Mouse (Mus musculus) skeletal muscle tissue, adult 2 months (tissue): Measurements from ENCODE around the gene Bicra.

Experiments
- DNase-seq: peaks from one replicate; pipeline ENCODE4 v3.0.0-alpha.2; 2012; ENCODE audit warnings: low read depth, low spot score

The Bicra gene

GRCm38 (mm10) chr7:15972247-15972646 lies 75.5 kb downstream of the Bicra start:
- no peak for DNase-seq

- no peak for DNase-seq
Measured at GRCm38 (mm10) chr7:15969674-15970073, 78.0 kb downstream of the Bicra start.

GRCm38 (mm10) chr7:15968322-15968721 lies 79.4 kb downstream of the Bicra start:
- DNase-seq = no peak

DNA sequence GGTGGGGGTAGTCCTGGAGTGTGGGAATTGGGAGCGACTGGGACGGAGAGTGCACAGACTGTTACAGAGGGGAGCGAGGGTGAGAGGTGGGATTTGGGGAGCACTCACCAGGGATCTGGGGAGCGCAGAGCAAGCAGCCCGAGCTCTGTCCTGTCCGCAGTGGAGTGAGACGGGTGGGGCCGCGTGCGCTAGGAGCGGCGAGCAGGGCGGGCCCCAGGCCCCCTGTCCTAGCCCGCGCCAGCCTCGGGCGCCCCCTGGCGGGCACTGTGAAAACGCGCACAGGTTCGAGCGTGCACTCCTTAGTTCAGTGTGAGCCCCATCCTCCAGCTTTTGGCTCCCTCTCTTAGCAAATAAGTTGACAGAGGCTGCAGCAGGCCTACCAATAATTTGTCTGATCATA lies 80.4 kb downstream of the Bicra start, which contains the start of gene Ehd2:
Gene Ehd2, minus strand, starts transcription at position 256 of the 400 bp plus-strand sequence.
- DNase-seq = peak; percentile 76

DNA sequence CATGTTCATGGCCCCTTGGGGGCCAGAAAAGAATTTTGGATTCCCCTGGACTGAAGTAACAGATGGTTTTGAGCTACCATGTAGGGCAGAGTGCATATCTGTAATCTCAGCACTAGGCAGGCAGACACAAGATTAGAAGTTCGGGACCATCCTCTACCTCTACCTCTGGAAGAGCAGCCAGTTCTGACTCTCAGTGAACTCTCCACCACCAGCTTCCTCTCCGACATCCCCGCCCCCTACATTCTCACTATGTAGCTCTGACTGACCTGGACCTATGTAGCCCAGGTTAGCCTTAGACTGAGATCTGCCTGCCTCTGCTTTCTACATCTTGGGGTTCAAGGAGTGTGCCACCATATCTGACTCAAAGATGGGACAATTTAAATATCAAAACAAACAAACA lies 81.2 kb downstream of the Bicra start:
- DNase-seq = no peak

DNA sequence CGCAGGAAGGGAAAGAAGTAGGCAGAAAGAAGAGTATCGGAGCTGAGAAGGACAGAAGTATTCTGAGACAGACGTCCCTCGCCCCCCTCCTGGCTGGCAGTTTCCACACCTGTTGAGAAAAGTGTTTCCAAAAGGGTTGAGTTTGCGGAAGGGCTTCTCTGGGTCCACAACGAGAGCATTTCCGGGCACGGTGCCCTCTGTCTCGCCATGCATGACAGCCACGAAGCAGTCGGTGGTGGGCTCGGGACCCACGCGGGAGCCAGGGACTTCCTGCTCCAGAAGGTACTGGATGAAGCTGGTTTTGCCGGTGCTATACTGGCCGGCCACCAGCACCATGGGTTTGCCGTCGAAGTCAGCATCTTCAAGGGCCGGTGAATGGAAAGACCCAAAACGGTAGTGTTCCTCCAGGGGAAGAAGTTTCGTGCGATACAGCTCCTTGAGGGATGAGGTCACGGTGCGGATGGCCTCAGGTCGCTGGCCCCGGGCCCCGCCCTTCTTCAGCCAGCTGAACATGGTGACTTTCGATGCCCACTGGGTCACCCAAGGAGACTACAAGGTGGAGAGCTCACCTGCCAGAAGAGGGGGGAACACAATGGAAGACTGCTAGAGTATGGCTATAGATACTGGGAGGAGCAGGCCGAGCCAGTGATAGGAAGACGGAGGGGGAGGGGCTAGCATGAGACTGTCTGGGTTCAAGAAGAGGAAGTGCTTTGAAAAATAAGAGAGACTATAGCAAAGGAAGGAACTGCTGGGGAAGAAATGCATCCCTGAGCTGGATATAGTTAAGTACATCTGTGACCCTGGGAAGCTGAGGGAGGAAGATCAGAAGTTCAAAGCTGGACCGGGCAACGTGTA lies 83.7 kb downstream of the Bicra start:
- no peak for DNase-seq

DNA sequence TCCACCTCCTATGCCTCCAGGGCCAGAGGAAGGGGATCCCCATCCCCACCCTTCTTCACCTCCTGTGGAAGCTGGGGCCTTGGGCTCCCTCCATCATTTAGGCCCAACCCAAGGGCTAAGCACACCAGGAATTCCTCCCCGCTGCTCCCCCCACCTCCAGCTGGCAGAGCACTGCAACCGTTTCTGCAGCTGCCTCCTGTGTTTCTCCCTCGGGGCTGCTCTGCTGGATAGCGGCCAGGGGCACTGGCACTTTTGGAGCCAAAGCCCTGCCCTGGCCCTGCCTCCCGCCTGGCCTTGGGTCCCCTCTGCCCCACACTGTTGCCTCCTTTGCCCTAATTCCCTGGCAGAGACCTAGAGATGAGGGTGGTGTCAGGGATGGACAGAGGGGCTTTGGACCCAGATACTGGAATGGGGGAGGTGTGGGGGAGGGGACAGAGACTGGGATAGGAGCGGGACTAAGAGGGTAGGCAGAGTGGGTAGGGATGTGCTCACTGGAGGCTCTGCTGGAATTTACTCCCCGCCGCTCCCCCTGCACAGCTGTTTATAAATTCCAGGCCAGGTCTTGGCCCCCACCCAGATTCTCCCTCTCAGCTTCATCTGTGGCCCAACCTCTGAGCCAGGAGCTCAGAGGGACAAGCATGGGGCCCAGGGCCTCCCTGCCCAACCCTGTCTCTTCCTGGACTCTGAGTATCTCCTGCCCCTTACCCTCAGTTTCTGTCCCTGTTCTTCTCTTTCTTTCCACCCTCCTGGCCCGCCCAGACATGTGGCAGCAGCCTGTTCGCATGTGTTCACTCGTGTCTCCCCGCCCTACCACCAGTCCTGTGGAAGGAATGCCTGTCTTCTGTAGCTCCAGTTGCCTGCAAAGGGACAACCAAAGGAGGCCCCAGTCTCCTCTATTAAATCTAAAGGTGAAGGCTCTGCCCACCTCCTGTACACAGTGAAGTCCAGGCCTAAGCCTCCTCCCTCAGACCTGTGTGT lies 85.1 kb downstream of the Bicra start:
- peak; percentile 91 for DNase-seq

- DNase-seq = no peak
Measured at GRCm38 (mm10) chr7:15961798-15962197, 85.9 kb downstream of the Bicra start.

GRCm38 (mm10) chr7:15961239-15961638 lies 86.5 kb downstream of the Bicra start:
- no peak for DNase-seq

DNA sequence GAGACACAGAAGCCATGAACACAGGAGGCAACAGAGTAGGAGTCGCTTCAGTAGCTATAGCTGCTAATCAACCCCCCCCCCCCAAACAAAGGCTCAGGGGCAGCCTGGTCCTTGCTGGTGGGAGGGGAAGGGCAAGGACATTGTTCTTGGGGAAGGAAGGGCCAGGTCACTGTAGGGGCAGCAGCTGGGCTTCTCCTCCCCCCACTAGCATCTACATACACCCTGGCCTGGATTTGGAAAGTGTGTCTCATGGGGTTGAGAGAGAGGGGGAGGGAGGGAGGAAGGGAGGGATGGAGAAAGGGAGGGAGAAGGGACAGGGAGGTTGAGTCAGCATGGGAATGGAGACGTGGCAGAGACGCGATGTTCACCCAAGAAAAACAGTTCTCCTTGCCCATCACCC lies 87.0 kb downstream of the Bicra start:
- DNase-seq = peak; percentile 58

- DNase-seq = no peak
Measured at GRCm38 (mm10) chr7:15956143-15956542, 91.6 kb downstream of the Bicra start.

DNA sequence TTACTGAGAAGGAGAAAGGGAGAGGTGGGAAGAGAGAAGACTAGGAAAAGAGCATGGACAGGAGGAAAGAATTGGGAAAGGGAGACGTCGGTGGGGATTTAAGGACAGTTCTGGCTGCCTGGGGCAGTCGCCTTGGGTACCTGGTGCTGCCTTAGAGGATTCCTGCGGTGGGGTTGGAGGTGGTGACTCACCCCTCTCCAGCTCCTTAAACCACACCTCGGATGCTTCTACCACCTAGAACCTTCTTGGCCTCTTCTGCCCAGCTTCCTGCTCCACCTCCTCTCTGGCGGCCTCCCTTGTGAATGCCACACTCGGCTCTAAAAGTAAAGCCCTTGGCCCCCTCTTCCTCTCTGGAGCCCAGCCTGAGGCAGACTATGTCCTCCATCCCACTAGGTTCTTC lies 92.2 kb downstream of the Bicra start:
- DNase-seq = no peak

GRCm38 (mm10) chr7:15954978-15955443 lies 92.7 kb downstream of the Bicra start:
- peak; percentile 63 for DNase-seq

GRCm38 (mm10) chr7:15954436-15954835 lies 93.3 kb downstream of the Bicra start:
- no peak for DNase-seq

- no peak for DNase-seq
Measured at GRCm38 (mm10) chr7:15953307-15954074, 94.2 kb downstream of the Bicra start.

DNA sequence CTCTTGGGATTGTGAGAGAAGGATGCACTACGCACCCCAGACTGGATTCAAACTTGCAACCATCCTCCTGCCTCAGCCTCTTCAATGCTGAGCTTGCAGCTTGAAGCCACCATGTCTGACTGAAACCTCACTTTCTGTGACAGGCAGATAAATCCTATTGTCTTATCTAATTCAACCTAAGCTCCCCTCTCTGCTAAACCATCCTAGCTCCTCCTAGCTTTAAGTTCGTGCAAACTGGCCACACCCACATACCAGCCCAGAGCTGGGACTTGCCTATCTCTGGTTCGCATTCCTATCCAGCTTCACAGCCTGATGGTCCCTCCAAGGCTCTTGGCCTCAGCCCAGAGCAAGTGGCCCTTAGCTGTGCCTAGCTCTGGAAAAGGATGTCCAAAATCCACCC lies 95.3 kb downstream of the Bicra start:
- DNase-seq = no peak

GRCm38 (mm10) chr7:15950008-15950407 lies 97.7 kb downstream of the Bicra start:
- DNase-seq = no peak

- DNase-seq = no peak
Measured at GRCm38 (mm10) chr7:15949216-15949790, 98.4 kb downstream of the Bicra start.

GRCm38 (mm10) chr7:15948381-15948941 lies 99.3 kb downstream of the Bicra start:
- DNase-seq = peak; percentile 90

GRCm38 (mm10) chr7:15947653-15948260 lies 100.0 kb downstream of the Bicra start:
- DNase-seq = no peak
